ENCODE assay signal across 7 mouse cellular contexts in genomic region chr7:101821571-101822501, GRCm38 (mm10). TPM values are rescaled to one million over a fixed set of nuclear protein-coding genes. Genes with fewer than 3 reads are reported as not detected.
DNase-seq lines count a peak whose midpoint lies in the region; ATAC-seq and TF ChIP-seq lines count a peak whose summit lies in the region.

No protein-coding gene starts in this region.

- peak overlapping the region; percentile 63 for H3K4me2 ChIP-seq in forebrain, embryonic 14.5 days (ENCODE audit: low read length)
- H3K4me2 ChIP-seq in stomach, postnatal 0 days (replicated peaks; ENCODE audit: low read depth) = peak overlapping the region; percentile 80

- no peak for TF ChIP-seq CTCF in stomach, postnatal 0 days (IDR thresholded peaks at IDR 0.05; ENCODE audit: low read depth)

- H3K27me3 ChIP-seq in forebrain, embryonic 14.5 days (replicated peaks; ENCODE audit: control insufficient read depth, insufficient read depth, low read length) = peaks cover 55% of the 10 kb centered on the region
- H3K27me3 ChIP-seq in hindbrain, embryonic 10.5 days (ENCODE audit: insufficient read depth, poor library complexity, severe bottlenecking) = peaks cover 76% of the 10 kb centered on the region
- peaks cover 59% of the 10 kb centered on the region for H3K27me3 ChIP-seq in limb, embryonic 10.5 days (ENCODE audit: low read depth, poor library complexity, severe bottlenecking)
- peaks cover 20% of the 10 kb centered on the region for H3K27me3 ChIP-seq in stomach, postnatal 0 days (ENCODE audit: control insufficient read depth, insufficient read depth, low read length)

- peak; percentile 84 for DNase-seq in ZHBTc4 (ENCODE audit: low read depth, low spot score)
- DNase-seq in forebrain, embryonic 14.5 days (ENCODE audit: low spot score) = peak; percentile 62
- DNase-seq in hindbrain, embryonic 10.5 days (ENCODE audit: low spot score) = peak; percentile 78
- peak; percentile 88 for DNase-seq in limb, embryonic 10.5 days (ENCODE audit: low spot score)
- DNase-seq in stomach, postnatal 0 days (ENCODE audit: low spot score) = peak; percentile 87

- peak overlapping the region; percentile 35 for H3K4me3 ChIP-seq in forebrain, embryonic 14.5 days (ENCODE audit: low read depth, low read length)
- peak overlapping the region; percentile 57 for H3K4me3 ChIP-seq in hindbrain, embryonic 10.5 days
- peak overlapping the region; percentile 63 for H3K4me3 ChIP-seq in limb, embryonic 10.5 days
- H3K4me3 ChIP-seq in stomach, postnatal 0 days (ENCODE audit: low read depth, low read length) = peak overlapping the region; percentile 41

- no peak for TF ChIP-seq EP300 in stomach, postnatal 0 days (optimal IDR thresholded peaks at IDR 0.05)

- H3K4me1 ChIP-seq in forebrain, embryonic 14.5 days (ENCODE audit: control insufficient read depth, insufficient read depth, low read length) = peaks cover 5% of the 10 kb centered on the region; the same call in 1 of the 2 replicates
- H3K4me1 ChIP-seq in hindbrain, embryonic 10.5 days (replicated peaks) = peaks cover 50% of the 10 kb centered on the region
- H3K4me1 ChIP-seq in limb, embryonic 10.5 days = peaks cover 54% of the 10 kb centered on the region
- peaks cover 11% of the 10 kb centered on the region; the same call in 1 of the 2 replicates for H3K4me1 ChIP-seq in stomach, postnatal 0 days (replicated peaks; ENCODE audit: control insufficient read depth, insufficient read depth)

- no peak overlapping the region for H3K27ac ChIP-seq in forebrain, embryonic 14.5 days (ENCODE audit: low read depth, low read length)
- peak overlapping the region; percentile 86 for H3K27ac ChIP-seq in hindbrain, embryonic 10.5 days
- peak overlapping the region; percentile 95 for H3K27ac ChIP-seq in limb, embryonic 10.5 days
- peak overlapping the region; percentile 78 for H3K27ac ChIP-seq in stomach, postnatal 0 days (replicated peaks)

- ATAC-seq in CD4-positive, CD25-positive, alpha-beta regulatory T cell, adult 4 months = peak; percentile 83
- peak; percentile 71 for ATAC-seq in forebrain, embryonic 14.5 days
- ATAC-seq in megakaryocyte-erythroid progenitor cell, adult 5-6 weeks (replicated peaks; ENCODE audit: low FRiP score, low TSS enrichment, poor library complexity, severe bottlenecking) = peak; percentile 32; the same call in 1 of the 2 replicates
- peak; percentile 78 for ATAC-seq in stomach, postnatal 0 days (ENCODE audit: low FRiP score, low TSS enrichment)

- WGBS in forebrain, embryonic 14.5 days = under 1% methylated on average over 61 of the region's 71 CpGs
- 1% methylated on average over 71 of the region's 71 CpGs for WGBS in hindbrain, embryonic 10.5 days
- WGBS in limb, embryonic 10.5 days = under 1% methylated on average over 71 of the region's 71 CpGs
- 1% methylated on average over 59 of the region's 71 CpGs for WGBS in stomach, postnatal 0 days

- peak overlapping the region; percentile 37 for H3K9ac ChIP-seq in forebrain, embryonic 14.5 days (ENCODE audit: low read length)
- peak overlapping the region; percentile 59 for H3K9ac ChIP-seq in stomach, postnatal 0 days (ENCODE audit: low read length)

- H3K9me3 ChIP-seq in forebrain, embryonic 14.5 days (replicated peaks; ENCODE audit: control insufficient read depth, low read length) = no peaks in the 10 kb centered on the region
- H3K9me3 ChIP-seq in hindbrain, embryonic 10.5 days = no peaks in the 10 kb centered on the region
- H3K9me3 ChIP-seq in limb, embryonic 10.5 days (replicated peaks) = no peaks in the 10 kb centered on the region
- no peaks in the 10 kb centered on the region for H3K9me3 ChIP-seq in stomach, postnatal 0 days (ENCODE audit: control insufficient read depth, low read length)

- H3K36me3 ChIP-seq in forebrain, embryonic 14.5 days (ENCODE audit: control insufficient read depth, insufficient read depth, low read length) = peaks cover 30% of the 10 kb centered on the region
- H3K36me3 ChIP-seq in hindbrain, embryonic 10.5 days = peaks cover 40% of the 10 kb centered on the region
- peaks cover 42% of the 10 kb centered on the region for H3K36me3 ChIP-seq in limb, embryonic 10.5 days
- H3K36me3 ChIP-seq in stomach, postnatal 0 days (ENCODE audit: control insufficient read depth, insufficient read depth, low read length) = peaks cover 14% of the 10 kb centered on the region

RNA-seq across cellular contexts. Expression of gene Phox2a, which starts 3.7 kb away (rescaled TPM):
- not detected for polyA plus RNA-seq in CD4-positive, CD25-positive, alpha-beta regulatory T cell, adult 4 months (2017; shearing (Covaris generic))
- not detected in 2 replicates for polyA plus RNA-seq in forebrain, embryonic 14.5 days (2014; fragmentation: Nextera tagmentation; extraction: Ambion mirVana)
- polyA plus RNA-seq in hindbrain, embryonic 10.5 days (2016; fragmentation: Nextera tagmentation; extraction: Ambion mirVana) = 2.2 and 4.7 TPM in 2 replicates
- polyA plus RNA-seq in limb, embryonic 10.5 days (2016; fragmentation: Nextera tagmentation; extraction: Ambion mirVana) = 0.11 TPM in 1 of 2 replicates, not detected in the other
- total RNA-seq in megakaryocyte-erythroid progenitor cell, adult 5-6 weeks (2014; fragmentation: Nextera tagmentation) = not detected in 2 replicates
- total RNA-seq in megakaryocyte-erythroid progenitor cell, adult 5-6 weeks (2017) = not detected in 2 replicates
- polyA plus RNA-seq in stomach, postnatal 0 days (2015; fragmentation: Nextera tagmentation; extraction: Ambion mirVana) = 3.7 and 4.4 TPM in 2 replicates

RNA-seq across cellular contexts. Expression of gene Inppl1, which starts 16.2 kb away (rescaled TPM):
- 1 to 10 TPM; 1.2 to 2.8 TPM for polyA plus RNA-seq in CD4-positive, CD25-positive, alpha-beta regulatory T cell, adult 4 months (2017; shearing (Covaris generic))
- polyA plus RNA-seq in forebrain, embryonic 14.5 days (2014; fragmentation: Nextera tagmentation; extraction: Ambion mirVana) = 8.2 and 15.3 TPM in 2 replicates
- 37.6 and 37.8 TPM in 2 replicates for polyA plus RNA-seq in hindbrain, embryonic 10.5 days (2016; fragmentation: Nextera tagmentation; extraction: Ambion mirVana)
- polyA plus RNA-seq in limb, embryonic 10.5 days (2016; fragmentation: Nextera tagmentation; extraction: Ambion mirVana) = 41.6 and 57.8 TPM in 2 replicates
- total RNA-seq in megakaryocyte-erythroid progenitor cell, adult 5-6 weeks (2014; fragmentation: Nextera tagmentation) = 2.1 and 4.6 TPM in 2 replicates
- total RNA-seq in megakaryocyte-erythroid progenitor cell, adult 5-6 weeks (2017) = 3.5 and 10.2 TPM in 2 replicates
- polyA plus RNA-seq in stomach, postnatal 0 days (2015; fragmentation: Nextera tagmentation; extraction: Ambion mirVana) = 16.6 and 17.6 TPM in 2 replicates

RNA-seq across cellular contexts. Expression of gene Folr2, which starts 35.2 kb away (rescaled TPM):
- not detected for polyA plus RNA-seq in CD4-positive, CD25-positive, alpha-beta regulatory T cell, adult 4 months (2017; shearing (Covaris generic))
- 1.1 and 1.8 TPM in 2 replicates for polyA plus RNA-seq in forebrain, embryonic 14.5 days (2014; fragmentation: Nextera tagmentation; extraction: Ambion mirVana)
- polyA plus RNA-seq in hindbrain, embryonic 10.5 days (2016; fragmentation: Nextera tagmentation; extraction: Ambion mirVana) = 0.76 TPM in 1 of 2 replicates, not detected in the other
- 0.21 TPM in 1 of 2 replicates, not detected in the other for polyA plus RNA-seq in limb, embryonic 10.5 days (2016; fragmentation: Nextera tagmentation; extraction: Ambion mirVana)
- not detected in 2 replicates for total RNA-seq in megakaryocyte-erythroid progenitor cell, adult 5-6 weeks (2014; fragmentation: Nextera tagmentation)
- not detected in 2 replicates for total RNA-seq in megakaryocyte-erythroid progenitor cell, adult 5-6 weeks (2017)
- 1.3 and 2.0 TPM in 2 replicates for polyA plus RNA-seq in stomach, postnatal 0 days (2015; fragmentation: Nextera tagmentation; extraction: Ambion mirVana)

RNA-seq across cellular contexts. Expression of gene Anapc15, which starts 41.7 kb away (rescaled TPM):
- polyA plus RNA-seq in CD4-positive, CD25-positive, alpha-beta regulatory T cell, adult 4 months (2017; shearing (Covaris generic)) = 10 to 100 TPM; 43.2 to 66.9 TPM
- polyA plus RNA-seq in forebrain, embryonic 14.5 days (2014; fragmentation: Nextera tagmentation; extraction: Ambion mirVana) = 75.0 and 87.6 TPM in 2 replicates
- 91.2 and 103 TPM in 2 replicates for polyA plus RNA-seq in hindbrain, embryonic 10.5 days (2016; fragmentation: Nextera tagmentation; extraction: Ambion mirVana)
- polyA plus RNA-seq in limb, embryonic 10.5 days (2016; fragmentation: Nextera tagmentation; extraction: Ambion mirVana) = 115 and 120 TPM in 2 replicates
- 131 and 132 TPM in 2 replicates for total RNA-seq in megakaryocyte-erythroid progenitor cell, adult 5-6 weeks (2014; fragmentation: Nextera tagmentation)
- 85.3 and 93.1 TPM in 2 replicates for total RNA-seq in megakaryocyte-erythroid progenitor cell, adult 5-6 weeks (2017)
- polyA plus RNA-seq in stomach, postnatal 0 days (2015; fragmentation: Nextera tagmentation; extraction: Ambion mirVana) = 38.8 and 42.7 TPM in 2 replicates

RNA-seq across cellular contexts. Expression of gene Folr1, which starts 48.8 kb away (rescaled TPM):
- not detected for polyA plus RNA-seq in CD4-positive, CD25-positive, alpha-beta regulatory T cell, adult 4 months (2017; shearing (Covaris generic))
- 26.1 and 30.6 TPM in 2 replicates for polyA plus RNA-seq in forebrain, embryonic 14.5 days (2014; fragmentation: Nextera tagmentation; extraction: Ambion mirVana)
- 10.8 and 17.1 TPM in 2 replicates for polyA plus RNA-seq in hindbrain, embryonic 10.5 days (2016; fragmentation: Nextera tagmentation; extraction: Ambion mirVana)
- not detected in 2 replicates for polyA plus RNA-seq in limb, embryonic 10.5 days (2016; fragmentation: Nextera tagmentation; extraction: Ambion mirVana)
- total RNA-seq in megakaryocyte-erythroid progenitor cell, adult 5-6 weeks (2014; fragmentation: Nextera tagmentation) = 1.3 TPM in 1 of 2 replicates, not detected in the other
- total RNA-seq in megakaryocyte-erythroid progenitor cell, adult 5-6 weeks (2017) = not detected in 2 replicates
- polyA plus RNA-seq in stomach, postnatal 0 days (2015; fragmentation: Nextera tagmentation; extraction: Ambion mirVana) = 3.2 and 4.0 TPM in 2 replicates

Comparison
In these comparisons a context has a peak if more than half of its experiments do, and no peak if none do; other contexts are left out.
1. ATAC-seq: peak in every context shown above with its lines; median percentile 83 in CD4-positive, CD25-positive, alpha-beta regulatory T cell, adult 4 months; 78 in stomach, postnatal 0 days; 71 in forebrain, embryonic 14.5 days; 32 in megakaryocyte-erythroid progenitor cell, adult 5-6 weeks.